Mouse (Mus musculus) stomach, postnatal 0 days (tissue): ENCODE measurements around the gene E2f3.
A peak's percentile ranks its signal among the peaks of the same experiment; 100 is the strongest.

Source experiments
- CTCF ChIP-seq: IDR thresholded peaks from 2 replicates; pipeline ENCODE4 v1.5.1; 2016; ENCODE audit warnings: antibody characterized with exemption, low read depth, mild to moderate bottlenecking, moderate library complexity
- EP300 ChIP-seq: optimal IDR thresholded peaks from 2 replicates; pipeline ENCODE3; 2016; ENCODE audit warnings: antibody characterized with exemption

GRCm38 (mm10) chr13:29857436-29857835 lies 128.4 kb downstream of the E2f3 start:
- TF ChIP-seq EP300: no peak
- peak; percentile 77 for TF ChIP-seq CTCF
